Mouse (Mus musculus) thymus, postnatal 25 days (tissue): Measurements from ENCODE around the gene Eif4h.
A peak's percentile ranks its signal among the peaks of the same experiment; 100 is the strongest.

ENCODE experiments used
- DNase-seq: peaks from one replicate; pipeline ENCODE4 v3.0.0; 2022

Gene Eif4h

DNA sequence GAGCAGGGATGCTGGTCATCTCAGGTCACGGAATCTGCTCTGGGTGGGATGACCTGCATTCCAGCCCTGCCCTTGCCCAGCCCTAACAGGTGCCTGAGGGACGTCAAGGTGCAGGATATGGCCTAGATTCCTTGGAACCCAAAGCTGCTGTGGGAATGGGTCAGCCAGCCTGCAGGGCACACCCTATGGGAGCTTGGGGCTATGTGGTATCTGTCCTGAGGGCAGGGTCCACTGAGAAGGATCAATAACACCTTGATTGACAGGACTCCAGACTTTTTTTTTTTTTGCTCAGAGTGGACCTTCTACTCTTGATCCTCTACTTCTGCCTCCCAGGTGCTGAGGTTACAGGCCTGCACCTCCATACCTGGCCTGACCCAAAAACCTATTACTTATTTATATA lies 8.1 kb upstream of the Eif4h start:
- DNase-seq = no peak

DNA sequence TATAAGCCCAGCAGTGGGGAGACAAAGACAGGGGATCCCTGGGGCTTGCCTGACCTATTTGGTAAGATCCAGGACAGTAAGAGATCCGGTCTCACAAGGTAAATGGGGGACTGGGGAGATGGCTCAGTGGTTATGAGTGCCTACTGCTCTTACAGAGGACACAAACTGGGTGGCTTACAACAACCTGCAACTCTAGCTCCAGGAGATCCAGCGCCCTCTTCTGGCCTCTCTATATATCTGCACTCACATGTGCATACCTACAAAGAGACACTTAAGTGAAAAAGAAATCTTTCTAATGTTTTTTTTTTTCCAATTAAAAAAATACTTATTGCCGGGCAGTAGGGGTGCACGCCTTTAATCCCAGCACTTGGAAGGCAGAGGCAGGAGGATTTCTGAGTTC lies 7.2 kb upstream of the Eif4h start:
- no peak for DNase-seq

DNA sequence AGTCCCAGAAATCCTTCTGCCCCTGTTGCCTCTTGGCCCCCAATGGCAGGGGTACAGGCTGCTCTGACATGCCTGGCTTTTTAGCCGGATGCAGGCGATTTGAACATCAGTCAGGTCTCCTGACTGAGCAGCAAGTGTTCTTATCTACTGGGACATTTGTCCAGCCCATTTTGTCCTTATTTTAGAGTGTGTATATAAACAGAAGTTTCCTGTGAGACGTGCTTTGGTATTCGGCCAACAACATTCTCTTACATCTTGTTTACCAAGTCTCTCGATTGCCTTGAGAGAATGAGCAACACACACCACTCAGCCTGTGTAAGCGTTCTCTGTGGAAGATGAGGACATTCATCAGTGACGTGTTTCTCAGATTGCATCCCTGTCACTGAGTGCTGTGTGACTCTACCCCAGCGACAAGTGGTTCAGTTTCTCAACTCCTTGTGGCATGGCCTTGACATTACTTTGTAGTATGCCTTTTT lies 5.4 kb upstream of the Eif4h start:
- no peak for DNase-seq

- no peak for DNase-seq
Observed at GRCm38 (mm10) chr5:134644121-134644520, 4.8 kb upstream of the Eif4h start.

DNA sequence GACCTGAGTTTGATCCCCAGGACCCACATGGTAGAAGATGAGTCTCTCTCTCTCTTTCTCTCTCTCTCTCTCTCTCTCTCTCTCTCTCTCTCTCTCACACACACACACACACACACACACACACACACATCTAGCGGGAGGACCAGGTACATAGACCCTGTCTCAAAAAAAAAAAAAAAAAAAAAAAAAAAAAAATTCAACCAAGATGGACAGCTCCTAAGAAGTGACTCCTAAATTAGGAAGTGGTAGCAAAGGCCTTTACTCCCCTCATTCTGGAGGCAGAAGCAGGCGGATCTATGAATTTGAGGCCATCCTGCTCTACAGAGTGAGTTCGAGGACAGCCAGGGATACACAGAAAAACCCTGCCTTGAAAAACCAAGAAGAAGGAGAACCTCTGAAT lies 1.1 kb upstream of the Eif4h start:
- DNase-seq = no peak

DNA sequence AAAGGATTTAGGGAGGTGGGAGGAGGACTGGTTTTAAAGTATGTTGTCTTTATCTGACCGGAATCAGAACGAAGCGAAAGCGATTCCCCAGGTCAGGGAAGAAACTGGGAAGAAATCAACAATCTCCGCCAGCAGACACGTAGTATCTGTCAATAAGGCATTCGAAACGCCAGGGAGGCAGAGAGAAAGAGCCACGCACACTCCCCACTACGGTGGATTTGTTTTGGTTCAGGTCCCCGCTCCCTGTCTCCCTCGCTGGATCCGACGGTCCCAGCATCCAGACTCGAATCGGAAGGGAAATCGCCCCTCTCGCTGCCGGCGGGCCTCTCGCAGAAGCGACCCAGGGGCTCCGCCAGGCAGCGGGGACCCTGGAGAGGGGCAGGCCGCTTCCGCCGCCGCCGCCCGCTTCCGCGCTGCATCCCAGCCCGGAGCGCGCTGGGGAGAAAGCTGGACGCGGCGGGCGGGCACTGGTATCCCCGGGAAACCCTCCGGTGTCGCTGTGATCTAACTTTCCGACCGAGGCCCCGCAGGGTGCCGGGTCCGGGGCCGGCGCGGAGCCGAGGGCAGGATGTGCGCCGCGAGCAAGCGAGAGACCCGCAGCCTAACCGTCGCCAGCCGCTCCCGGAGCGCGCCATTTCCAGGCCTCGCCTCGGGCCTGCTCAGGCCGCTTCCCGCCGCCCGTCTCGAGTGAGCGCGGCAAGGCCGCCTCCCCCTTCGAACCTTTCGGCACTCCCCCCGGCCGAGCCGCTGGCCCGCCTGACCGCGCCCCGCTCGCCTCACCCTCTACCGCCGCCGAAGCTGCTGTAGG lies 625 bp downstream of the Eif4h start:
- DNase-seq = no peak

DNA sequence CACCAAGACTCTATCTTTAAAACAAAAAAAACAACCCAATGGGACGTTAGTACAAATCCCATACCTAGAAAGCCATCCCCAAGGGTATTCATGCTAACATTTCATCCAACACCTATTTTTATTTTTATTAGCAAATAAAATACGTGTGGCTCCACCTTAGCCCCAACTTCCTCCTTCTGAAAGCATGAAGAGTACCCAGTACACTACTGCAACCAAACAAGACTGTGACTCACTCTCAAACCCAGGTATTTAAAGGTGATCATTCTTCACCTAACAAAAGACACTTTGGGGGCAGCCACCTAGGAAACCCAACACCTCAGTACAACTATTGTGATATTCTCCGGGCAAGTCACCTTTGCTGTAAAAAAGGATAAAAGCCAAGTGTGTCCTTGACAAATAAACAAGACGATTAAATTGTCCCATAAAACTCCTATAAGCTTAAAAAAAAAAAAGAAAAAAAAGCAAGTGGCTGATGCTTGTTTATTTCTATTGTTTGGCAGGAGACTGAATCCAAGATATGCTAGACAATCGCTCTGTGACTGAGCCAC lies 1.4 kb downstream of the Eif4h start:
- DNase-seq = no peak

- DNase-seq = no peak
Observed at GRCm38 (mm10) chr5:134632841-134633240, 6.4 kb downstream of the Eif4h start.

DNA sequence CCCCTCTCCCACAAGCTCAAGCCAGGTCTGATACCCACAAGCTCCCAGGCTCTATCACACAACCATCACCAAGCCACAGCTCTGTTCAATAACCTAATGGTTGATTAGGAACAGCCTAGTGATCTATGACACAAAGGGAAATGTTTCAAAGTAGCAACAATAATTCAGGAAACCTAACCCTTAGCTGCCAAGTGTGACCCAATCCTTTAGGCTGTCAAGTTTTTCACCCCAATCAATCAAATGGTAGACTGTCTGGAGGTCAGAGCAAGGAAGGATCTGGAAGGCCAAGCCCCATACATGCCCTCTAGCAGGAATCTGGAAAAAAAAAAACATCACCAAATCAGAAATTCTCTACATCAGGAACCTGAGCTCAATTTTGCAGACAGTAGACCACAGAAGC lies 8.5 kb downstream of the Eif4h start:
- DNase-seq = no peak

- no peak for DNase-seq
Observed at GRCm38 (mm10) chr5:134629508-134629907, 9.8 kb downstream of the Eif4h start.

GRCm38 (mm10) chr5:134622069-134622468 lies 17.2 kb downstream of the Eif4h start:
- DNase-seq = no peak

DNA sequence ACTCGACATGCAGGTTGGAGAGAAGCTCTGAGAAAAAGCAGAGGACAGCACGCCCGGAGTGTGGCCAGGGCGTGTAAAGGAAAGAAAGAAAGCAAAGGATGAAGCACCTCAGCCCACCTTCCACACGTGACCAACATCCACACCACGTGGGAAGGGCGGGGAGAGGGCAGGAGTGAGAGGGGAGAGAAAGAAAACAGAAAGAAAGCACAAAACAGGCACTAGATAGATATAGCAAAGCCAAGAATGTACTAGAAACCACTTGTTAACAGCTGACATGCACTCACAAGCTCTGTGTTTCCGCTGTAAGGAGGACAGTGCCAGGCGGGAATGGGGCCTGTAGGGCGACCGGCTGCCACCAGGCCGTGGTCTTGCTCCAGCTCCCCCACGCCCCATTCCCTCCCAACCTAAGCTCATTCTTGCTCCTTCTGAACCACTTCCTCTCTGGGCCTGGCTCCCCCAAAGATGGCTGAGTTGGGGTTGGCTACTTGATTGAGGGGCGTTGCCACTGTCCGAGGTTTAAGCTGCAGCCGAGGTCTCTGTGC lies 18.1 kb downstream of the Eif4h start:
- no peak for DNase-seq

- DNase-seq = no peak
Observed at GRCm38 (mm10) chr5:134620457-134620856, 18.8 kb downstream of the Eif4h start.

GRCm38 (mm10) chr5:134617071-134617470 lies 22.2 kb downstream of the Eif4h start:
- DNase-seq = peak; percentile 70

DNA sequence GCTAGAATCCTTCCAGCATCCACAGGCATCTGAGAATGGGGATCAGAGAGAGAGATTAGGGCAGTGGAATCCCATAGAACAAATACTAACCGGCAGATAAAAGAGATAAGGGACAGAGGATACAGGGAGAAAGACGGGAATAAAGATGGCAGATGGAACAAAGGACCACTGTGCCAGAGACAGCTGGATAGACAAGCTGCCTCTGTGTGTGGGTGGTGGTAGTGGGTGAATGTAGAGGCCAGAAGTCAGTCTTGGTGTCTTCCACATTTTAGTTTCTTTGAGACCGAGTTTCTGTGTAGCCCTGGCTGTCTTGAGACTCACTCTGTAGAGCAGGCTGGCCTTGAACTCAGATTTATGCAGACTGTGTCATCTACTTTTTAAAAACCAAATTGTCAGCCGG lies 23.5 kb downstream of the Eif4h start:
- no peak for DNase-seq

- no peak for DNase-seq
Observed at GRCm38 (mm10) chr5:134615380-134615779, 23.9 kb downstream of the Eif4h start.

- no peak for DNase-seq
Observed at GRCm38 (mm10) chr5:134614802-134615201, 24.5 kb downstream of the Eif4h start, which contains the start of gene Lat2. Gene Lat2 (minus strand): TSS chr5:134615025.

DNA sequence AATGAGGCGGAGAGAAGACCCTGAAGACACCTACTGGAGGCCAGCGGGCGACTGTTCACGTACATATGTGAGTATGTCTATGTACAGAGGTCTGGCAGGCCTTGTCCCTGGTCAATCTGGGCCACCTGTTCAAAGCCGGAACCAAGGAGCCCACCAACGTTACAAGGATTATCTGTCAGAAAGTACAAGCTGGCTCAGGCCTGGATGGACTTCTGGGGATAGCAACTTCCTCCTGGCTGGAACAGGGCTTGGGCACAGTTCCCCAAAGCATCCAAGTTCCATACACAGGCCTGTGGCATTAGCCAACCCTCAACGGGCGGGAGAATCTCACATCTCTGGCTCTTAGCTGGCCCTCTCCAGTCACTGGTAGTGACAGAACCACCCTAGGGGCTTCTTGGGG lies 25.0 kb downstream of the Eif4h start:
- no peak for DNase-seq

DNA sequence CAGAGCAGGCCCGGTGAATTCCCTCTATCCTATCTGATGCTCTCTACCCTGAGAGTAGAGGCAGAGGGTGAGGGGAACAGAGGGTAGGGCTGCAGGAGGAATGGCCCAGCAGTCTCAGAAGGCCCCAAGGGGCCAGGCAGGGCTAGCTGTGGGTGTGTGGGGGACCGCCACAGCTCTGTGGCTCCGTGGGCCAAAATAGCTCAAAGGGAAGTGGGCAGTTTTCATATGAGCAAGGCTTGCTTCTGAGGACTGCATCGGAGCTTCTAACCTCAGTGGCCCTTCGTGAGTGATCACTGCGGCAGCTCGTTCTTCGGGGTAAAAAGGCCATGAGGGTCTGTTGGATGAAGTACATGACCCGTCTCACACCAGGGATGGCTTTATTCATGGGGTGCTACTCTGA lies 25.6 kb downstream of the Eif4h start:
- DNase-seq = no peak

DNA sequence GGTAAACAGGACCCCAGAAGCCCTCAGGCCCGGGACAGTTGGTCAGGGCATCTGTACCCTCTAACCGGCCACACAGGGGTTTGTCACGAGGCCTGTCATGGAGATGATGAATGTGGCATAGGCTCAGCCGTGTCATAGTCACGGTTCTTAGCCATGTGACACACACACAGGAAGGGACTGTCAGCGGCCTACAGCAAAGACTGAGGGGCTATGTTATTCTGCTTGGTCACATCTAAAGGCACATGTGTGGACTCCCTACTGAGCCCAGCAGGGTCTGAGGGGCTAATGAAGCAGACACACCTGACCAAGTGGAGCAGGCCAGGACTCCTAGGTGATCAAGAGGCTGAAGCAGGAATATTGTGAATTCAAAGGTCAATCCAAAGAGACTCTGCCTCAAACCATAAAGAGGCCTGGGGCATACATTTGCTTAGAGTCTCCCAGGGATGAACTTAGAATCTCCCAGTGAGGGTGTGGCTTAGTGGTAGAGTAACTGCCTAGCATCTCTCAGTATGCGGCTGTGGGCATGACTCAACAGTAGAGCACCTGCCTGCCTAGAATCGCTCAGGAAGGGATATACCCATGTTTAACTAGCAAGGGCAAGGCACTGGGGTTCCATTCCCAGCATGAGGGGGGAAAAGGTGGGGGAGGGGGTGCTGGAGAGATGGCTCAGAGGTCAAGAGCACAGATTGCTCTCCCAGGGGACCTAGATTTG lies 27.3 kb downstream of the Eif4h start:
- DNase-seq = no peak

- DNase-seq = no peak
Observed at GRCm38 (mm10) chr5:134609916-134610643, 29.2 kb downstream of the Eif4h start.

DNA sequence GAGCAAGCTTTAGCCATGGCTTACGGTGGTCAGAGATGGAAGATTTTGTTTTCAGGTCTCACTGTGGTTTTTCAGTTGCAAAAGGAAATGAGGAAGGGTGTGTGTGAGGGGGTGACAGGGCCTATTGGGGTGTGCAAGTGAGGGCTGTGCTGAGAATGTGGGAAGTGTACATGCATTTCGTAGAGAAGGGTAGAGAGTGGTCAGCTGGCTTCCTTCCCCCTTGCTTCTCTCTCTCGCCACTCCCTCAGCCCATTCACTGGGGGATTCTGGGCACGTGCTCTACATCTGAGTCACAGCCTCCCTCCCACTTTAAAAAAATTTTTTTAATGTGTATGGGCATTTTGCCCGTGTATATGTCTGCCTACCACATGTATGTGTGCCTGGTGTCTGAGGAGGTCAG lies 32.2 kb downstream of the Eif4h start:
- DNase-seq = peak; percentile 21

DNA sequence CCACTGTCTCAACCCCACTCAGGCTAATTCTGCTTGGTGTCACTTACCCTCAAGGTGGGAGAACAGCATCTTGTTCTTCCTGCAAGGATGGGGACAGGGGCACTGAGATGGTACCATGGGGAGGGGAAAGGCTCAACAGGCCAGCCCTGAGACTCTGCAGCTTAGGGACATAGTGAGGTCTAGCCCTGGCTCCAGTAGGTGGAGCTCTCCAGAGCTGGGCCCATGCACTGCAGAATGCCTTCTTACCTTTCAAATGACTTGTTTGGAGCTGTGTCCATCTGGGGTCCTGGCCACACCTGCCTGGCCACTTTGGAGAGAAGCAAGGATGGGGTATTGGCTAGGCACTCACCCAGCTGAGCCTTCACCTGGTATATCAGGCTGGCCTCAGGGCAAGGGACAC lies 33.0 kb downstream of the Eif4h start:
- peak; percentile 26 for DNase-seq
